Mouse (Mus musculus): Measurements from ENCODE around the gene Maats1. TPM values are rescaled to one million over a fixed set of nuclear protein-coding genes. Genes with fewer than 3 reads are reported as not detected.

Gene Maats1
- polyA plus RNA-seq, 1 experiment = 0.16 TPM

- WGBS = 19% methylated on average over 6 of the region's 6 CpGs
- TF ChIP-seq POLR2A (IDR thresholded peaks at IDR 0.05; ENCODE audit: low read depth, low read length) = no peak
- no peak for TF ChIP-seq CTCF (IDR thresholded peaks at IDR 0.05; ENCODE audit: extremely low read depth, insufficient read length, insufficient replicate concordance, low read depth, low read length)
Measured at GRCm38 (mm10) chr16:38334431-38334830, 7.5 kb downstream of the Maats1 start.

GRCm38 (mm10) chr16:38329340-38329739 is 12.6 kb downstream of the Maats1 start:
- Histone ChIP-seq H3K27ac (ENCODE audit: insufficient read depth, low read depth, low read length) (no peak overlapping the region), H3K27me3 (ENCODE audit: control insufficient read depth, insufficient read depth, low read length) (no peaks in the 10 kb centered on the region), H3K4me1 (ENCODE audit: control insufficient read depth, insufficient read depth, insufficient read length, low read length) (peaks cover 3% of the 10 kb centered on the region; the same call in 1 of the 2 replicates), H3K36me3 (ENCODE audit: control insufficient read depth, insufficient read depth, low read length) (no peaks in the 10 kb centered on the region), H3K4me3 (ENCODE audit: low read depth, low read length) (no peak overlapping the region)
- 89% methylated on average over 3 of the region's 3 CpGs for WGBS
- TF ChIP-seq POLR2A (IDR thresholded peaks at IDR 0.05; ENCODE audit: low read depth, low read length) (no peak), CTCF (IDR thresholded peaks at IDR 0.05; ENCODE audit: extremely low read depth, insufficient read length, insufficient replicate concordance, low read depth, low read length) (peak; percentile 30; the same call in 1 of the 2 replicates)

More at GRCm38 (mm10) chr16:38334431-38334830, 7.5 kb downstream of the Maats1 start:
- H3K4me3 ChIP-seq (ENCODE audit: low read depth, low read length) = no peak overlapping the region
- no peaks in the 10 kb centered on the region for H3K36me3 ChIP-seq (ENCODE audit: control insufficient read depth, insufficient read depth, low read length)
- peaks cover 3% of the 10 kb centered on the region; the same call in 1 of the 2 replicates for H3K4me1 ChIP-seq (ENCODE audit: control insufficient read depth, insufficient read depth, insufficient read length, low read length)
- H3K27ac ChIP-seq (ENCODE audit: insufficient read depth, low read depth, low read length) = no peak overlapping the region
- no peaks in the 10 kb centered on the region for H3K27me3 ChIP-seq (ENCODE audit: control insufficient read depth, insufficient read depth, low read length)

- 88% methylated on average over 11 of the region's 11 CpGs for WGBS
- TF ChIP-seq POLR2A (IDR thresholded peaks at IDR 0.05; ENCODE audit: low read depth, low read length) = no peak
- no peak for TF ChIP-seq CTCF (IDR thresholded peaks at IDR 0.05; ENCODE audit: extremely low read depth, insufficient read length, insufficient replicate concordance, low read depth, low read length)
- Histone ChIP-seq H3K27me3 (ENCODE audit: control insufficient read depth, insufficient read depth, low read length) (no peaks in the 10 kb centered on the region), H3K4me1 (ENCODE audit: control insufficient read depth, insufficient read depth, insufficient read length, low read length) (no peaks in the 10 kb centered on the region), H3K36me3 (ENCODE audit: control insufficient read depth, insufficient read depth, low read length) (no peaks in the 10 kb centered on the region), H3K4me3 (ENCODE audit: low read depth, low read length) (no peak overlapping the region), H3K27ac (ENCODE audit: insufficient read depth, low read depth, low read length) (no peak overlapping the region)
Measured at GRCm38 (mm10) chr16:38326778-38327397, 15.1 kb downstream of the Maats1 start.

- H3K27ac ChIP-seq (ENCODE audit: insufficient read depth, low read depth, low read length) = no peak overlapping the region
- no peaks in the 10 kb centered on the region for H3K36me3 ChIP-seq (ENCODE audit: control insufficient read depth, insufficient read depth, low read length)
- H3K27me3 ChIP-seq (ENCODE audit: control insufficient read depth, insufficient read depth, low read length) = no peaks in the 10 kb centered on the region
- peaks cover 2% of the 10 kb centered on the region; the same call in 1 of the 2 replicates for H3K4me1 ChIP-seq (ENCODE audit: control insufficient read depth, insufficient read depth, insufficient read length, low read length)
- 91% methylated on average over 15 of the region's 15 CpGs for WGBS
- H3K4me3 ChIP-seq (ENCODE audit: low read depth, low read length) = no peak overlapping the region
- TF ChIP-seq CTCF (IDR thresholded peaks at IDR 0.05; ENCODE audit: extremely low read depth, insufficient read length, insufficient replicate concordance, low read depth, low read length) = no peak
- TF ChIP-seq POLR2A (IDR thresholded peaks at IDR 0.05; ENCODE audit: low read depth, low read length) = no peak
Measured at GRCm38 (mm10) chr16:38324311-38324710, 17.6 kb downstream of the Maats1 start.

GRCm38 (mm10) chr16:38321452-38321935 is 20.4 kb downstream of the Maats1 start:
- Histone ChIP-seq H3K4me1 (ENCODE audit: control insufficient read depth, insufficient read depth, insufficient read length, low read length) (peaks cover 2% of the 10 kb centered on the region; the same call in 1 of the 2 replicates), H3K27ac (ENCODE audit: insufficient read depth, low read depth, low read length) (no peak overlapping the region), H3K4me3 (ENCODE audit: low read depth, low read length) (no peak overlapping the region), H3K36me3 (ENCODE audit: control insufficient read depth, insufficient read depth, low read length) (no peaks in the 10 kb centered on the region), H3K27me3 (ENCODE audit: control insufficient read depth, insufficient read depth, low read length) (no peaks in the 10 kb centered on the region)
- WGBS = 33% methylated on average over 17 of the region's 17 CpGs
- TF ChIP-seq CTCF (IDR thresholded peaks at IDR 0.05; ENCODE audit: extremely low read depth, insufficient read length, insufficient replicate concordance, low read depth, low read length) (peak; percentile 58; the same call in 1 of the 2 replicates), POLR2A (IDR thresholded peaks at IDR 0.05; ENCODE audit: low read depth, low read length) (no peak)

GRCm38 (mm10) chr16:38319087-38319486 is 22.9 kb downstream of the Maats1 start:
- Histone ChIP-seq H3K27me3 (ENCODE audit: control insufficient read depth, insufficient read depth, low read length) (no peaks in the 10 kb centered on the region), H3K4me3 (ENCODE audit: low read depth, low read length) (no peak overlapping the region), H3K27ac (ENCODE audit: insufficient read depth, low read depth, low read length) (no peak overlapping the region), H3K4me1 (ENCODE audit: control insufficient read depth, insufficient read depth, insufficient read length, low read length) (peaks cover 2% of the 10 kb centered on the region; the same call in 1 of the 2 replicates), H3K36me3 (ENCODE audit: control insufficient read depth, insufficient read depth, low read length) (no peaks in the 10 kb centered on the region)
- WGBS = 91% methylated on average over 4 of the region's 4 CpGs
- TF ChIP-seq CTCF (IDR thresholded peaks at IDR 0.05; ENCODE audit: extremely low read depth, insufficient read length, insufficient replicate concordance, low read depth, low read length) = no peak
- TF ChIP-seq POLR2A (IDR thresholded peaks at IDR 0.05; ENCODE audit: low read depth, low read length) = no peak

- no peak for TF ChIP-seq CTCF (IDR thresholded peaks at IDR 0.05; ENCODE audit: extremely low read depth, insufficient read length, insufficient replicate concordance, low read depth, low read length)
- no peak for TF ChIP-seq POLR2A (IDR thresholded peaks at IDR 0.05; ENCODE audit: low read depth, low read length)
- Histone ChIP-seq H3K4me3 (ENCODE audit: low read depth, low read length) (no peak overlapping the region), H3K27ac (ENCODE audit: insufficient read depth, low read depth, low read length) (no peak overlapping the region), H3K4me1 (ENCODE audit: control insufficient read depth, insufficient read depth, insufficient read length, low read length) (peaks cover 2% of the 10 kb centered on the region; the same call in 1 of the 2 replicates), H3K27me3 (ENCODE audit: control insufficient read depth, insufficient read depth, low read length) (no peaks in the 10 kb centered on the region), H3K36me3 (ENCODE audit: control insufficient read depth, insufficient read depth, low read length) (no peaks in the 10 kb centered on the region)
- 74% methylated on average over 9 of the region's 9 CpGs for WGBS
Measured at GRCm38 (mm10) chr16:38318492-38318891, 23.5 kb downstream of the Maats1 start.
